Mouse (Mus musculus): Measurements from ENCODE around the gene Rtkn2.

DNA sequence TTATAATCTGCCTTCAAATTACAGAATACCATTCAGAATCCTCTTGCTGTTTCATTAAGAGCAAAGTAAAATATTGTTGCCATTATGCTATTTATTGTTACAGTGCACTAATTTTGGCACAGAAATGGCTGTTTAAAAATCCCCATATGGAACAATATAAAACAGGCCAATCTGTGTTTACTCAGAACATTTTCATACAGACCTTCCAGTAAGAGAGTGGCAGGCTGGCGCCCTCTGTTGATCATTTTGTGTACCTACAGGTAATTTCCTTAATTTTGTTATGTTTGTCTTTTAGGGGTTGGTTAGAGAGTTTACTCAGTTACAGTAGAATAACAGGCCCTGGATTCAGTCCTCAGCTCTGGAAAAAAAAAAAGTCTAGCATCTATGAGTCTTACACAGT lies 16.8 kb downstream of the Rtkn2 start:
- TF ChIP-seq USF1 (IDR thresholded peaks at IDR 0.05; ENCODE audit: low read depth) (no peak), POLR2A (IDR thresholded peaks at IDR 0.05; ENCODE audit: insufficient read length, low read depth) (no peak), POLR2AphosphoS2 (IDR thresholded peaks at IDR 0.05; ENCODE audit: insufficient read length, low read depth) (no peak), REST (IDR thresholded peaks at IDR 0.05; ENCODE audit: insufficient read depth, insufficient read length) (no peak), MAX (IDR thresholded peaks at IDR 0.05; ENCODE audit: low read depth) (no peak), TCF12 (IDR thresholded peaks at IDR 0.05; ENCODE audit: insufficient read depth, poor library complexity, severe bottlenecking) (no peak), MYOG (IDR thresholded peaks at IDR 0.05; ENCODE audit: control insufficient read depth in 1 of 3, insufficient read depth in 1 of 3, insufficient read length in 2 of 3, low read depth in 2 of 3) (no peak)
